Mouse (Mus musculus) limb, embryonic 13.5 days (tissue): Measurements from ENCODE around the gene Zzef1. TPM values are rescaled to one million over a fixed set of nuclear protein-coding genes. Genes with fewer than 3 reads are reported as not detected.

Experiments
- ATAC-seq: fragments of 200-750 bp; cut with Nextera tagmentation; 2 replicates; pipeline ENCODE4 v1.8.0; 2017; ENCODE audit warnings: low read depth, moderate number of reproducible peaks, moderate TSS enrichment; ENCODE audit not compliant: low FRiP score
- H3K27ac ChIP-seq: fragments of 300-500 bp; sonication (generic); 2 replicates; pipeline ENCODE4 v1.5.1; 2015; ENCODE audit warnings: inconsistent platforms, mild to moderate bottlenecking, moderate library complexity
- H3K27me3 ChIP-seq: fragments of 300-500 bp; sonication (generic); 2 replicates; pipeline ENCODE4 v1.6.1; 2015; ENCODE audit warnings: mild to moderate bottlenecking, inconsistent platforms
- H3K36me3 ChIP-seq: fragments of 300-500 bp; sonication (generic); 2 replicates; pipeline ENCODE4 v1.6.1; 2015; ENCODE audit warnings: inconsistent platforms, mild to moderate bottlenecking, moderate library complexity
- H3K4me1 ChIP-seq: fragments of 300-500 bp; sonication (generic); 2 replicates; pipeline ENCODE4 v1.6.1; 2015; ENCODE audit warnings: inconsistent platforms
- H3K4me2 ChIP-seq: fragments of 300-500 bp; sonication (generic); replicated peaks from 2 replicates; pipeline ENCODE4 v1.6.1; 2015; ENCODE audit warnings: inconsistent platforms, mild to moderate bottlenecking, moderate library complexity
- H3K4me3 ChIP-seq: fragments of 300-500 bp; sonication (generic); 2 replicates; pipeline ENCODE4 v1.5.1; 2015; ENCODE audit warnings: moderate library complexity, mild to moderate bottlenecking, inconsistent platforms
- H3K9ac ChIP-seq: fragments of 300-500 bp; sonication (generic); 2 replicates; pipeline ENCODE4 v1.6.1; 2015; ENCODE audit warnings: mild to moderate bottlenecking, inconsistent platforms
- H3K9me3 ChIP-seq: fragments of 300-500 bp; sonication (generic); 2 replicates; pipeline ENCODE4 v1.6.1; 2016; ENCODE audit warnings: inconsistent platforms
- WGBS: fragments of 180-500 bp; shearing (Covaris S2); methylation state at CpG from one replicate; pipeline ENCODE4 v1.1.7; 2015; 5-methylcytosine and 5-hydroxymethylcytosine counted together
- polyA plus RNA-seq: library from polyadenylated mRNA; unstranded; fragments of >200 nt; fragmentation: Nextera tagmentation; extraction: Ambion mirVana; gene quantifications from 2 replicates; pipeline ENCODE4 v1.2.1, GENCODE M21; 2015

Zzef1 gene
- polyA plus RNA-seq, 1 experiment from 2014 or later: 9.2 TPM

DNA sequence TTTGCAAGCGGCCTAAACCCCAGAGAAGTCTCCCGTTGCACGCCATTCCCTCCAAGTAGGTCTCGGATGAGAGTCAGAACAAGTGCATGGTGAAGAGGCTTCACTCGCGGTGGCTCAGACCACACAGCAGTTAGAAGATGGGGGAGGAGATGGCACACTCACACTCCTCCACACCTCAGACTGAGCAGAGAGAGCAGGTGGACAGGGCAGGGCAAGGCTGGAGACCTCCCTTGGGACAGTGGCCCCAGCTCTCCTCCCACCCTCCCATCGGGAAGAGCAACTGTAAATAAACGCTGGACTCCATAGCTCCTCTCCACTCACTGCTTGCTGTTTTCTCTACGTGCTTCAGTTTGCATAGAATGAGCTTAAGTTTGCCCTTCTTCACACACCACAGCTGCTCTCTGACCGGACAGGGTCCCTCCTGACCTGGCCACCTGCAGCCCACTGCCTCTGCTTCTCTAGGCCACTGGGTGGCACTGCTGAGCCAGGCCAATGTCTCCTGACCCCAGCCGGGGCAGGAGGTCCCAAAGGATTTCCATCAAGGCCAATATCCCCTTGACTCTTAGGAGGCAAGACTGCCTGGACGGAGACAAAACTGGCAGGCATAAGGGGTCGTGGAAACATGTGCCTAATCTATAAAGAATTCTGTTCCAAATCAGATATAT is 130.3 kb downstream of the Zzef1 start:
- 0 out of 2 replicates have a peak, but pooled peaks have one; percentile 24 for ATAC-seq

GRCm38 (mm10) chr11:72928516-72928915 is 132.5 kb downstream of the Zzef1 start:
- WGBS: 67% methylated on average over 2 of the region's 2 CpGs
- no peak for ATAC-seq
- no peaks in the 10 kb centered on the region for H3K27me3 ChIP-seq
- H3K27ac ChIP-seq: no peak overlapping the region
- no peak overlapping the region for H3K4me2 ChIP-seq
- H3K4me3 ChIP-seq: no peak overlapping the region
- H3K4me1 ChIP-seq: no peaks in the 10 kb centered on the region
- H3K36me3 ChIP-seq: peaks cover 27% of the 10 kb centered on the region
- H3K9ac ChIP-seq: no peak overlapping the region
- no peaks in the 10 kb centered on the region for H3K9me3 ChIP-seq

More for the DNA sequence above, 130.3 kb downstream of the Zzef1 start:
- no peak overlapping the region for H3K4me3 ChIP-seq
- H3K4me2 ChIP-seq: no peak overlapping the region
- no peak overlapping the region for H3K27ac ChIP-seq
- WGBS: 54% methylated on average over 13 of the region's 13 CpGs
- H3K27me3 ChIP-seq: no peaks in the 10 kb centered on the region
- H3K36me3 ChIP-seq: peaks cover 45% of the 10 kb centered on the region
- H3K9ac ChIP-seq: no peak overlapping the region
- H3K9me3 ChIP-seq: no peaks in the 10 kb centered on the region
- no peaks in the 10 kb centered on the region for H3K4me1 ChIP-seq

DNA sequence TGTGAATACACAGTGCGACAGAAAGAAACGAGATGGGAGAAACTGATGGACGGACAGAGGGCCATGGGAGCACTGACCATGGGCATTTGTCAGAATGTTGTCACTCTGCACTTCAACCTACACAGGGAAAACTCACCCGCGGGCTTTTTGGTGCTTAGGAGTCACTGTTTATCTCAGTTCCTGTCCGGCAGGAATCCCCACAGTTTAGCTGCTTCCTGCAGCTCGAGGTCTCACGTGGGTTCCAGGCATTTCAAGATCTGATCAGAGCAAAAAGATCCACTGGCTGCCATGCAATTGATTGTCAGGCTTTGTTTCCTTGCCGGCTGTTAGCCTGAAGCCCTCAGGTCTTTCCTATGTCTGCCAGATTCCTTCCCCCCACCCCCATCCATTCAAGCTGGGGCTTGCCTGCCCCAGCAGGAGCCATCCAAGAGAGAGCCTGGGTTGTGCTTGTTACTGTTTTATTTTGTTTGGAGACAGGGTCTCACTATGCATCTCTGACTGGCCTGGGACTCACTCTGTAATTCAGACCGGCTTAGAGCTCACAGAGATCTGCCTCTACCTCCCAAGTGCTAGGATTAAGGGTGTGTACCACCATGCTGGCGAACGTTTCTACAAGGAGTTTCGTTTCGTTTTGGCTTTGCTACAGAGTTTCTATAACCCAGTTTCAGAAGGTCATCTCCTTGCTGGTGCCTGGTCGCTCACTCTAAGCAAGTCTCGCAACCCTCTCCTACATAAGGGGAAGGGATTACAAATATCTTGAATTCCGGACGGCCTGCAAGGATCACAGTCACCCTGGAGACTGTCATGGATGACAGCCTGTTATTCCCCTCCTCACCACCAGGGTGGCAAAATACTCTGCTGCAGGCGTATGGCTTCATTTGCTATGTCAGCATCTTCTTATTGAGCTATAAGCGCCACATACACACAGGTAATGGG is 144.4 kb downstream of the Zzef1 start:
- H3K9ac ChIP-seq: no peak overlapping the region
- H3K4me2 ChIP-seq: peak overlapping the region; percentile 28; the same call in 1 of the 2 replicates
- ATAC-seq: no peak
- no peaks in the 10 kb centered on the region for H3K9me3 ChIP-seq
- peak overlapping the region; percentile 29 for H3K4me3 ChIP-seq
- no peaks in the 10 kb centered on the region for H3K4me1 ChIP-seq
- no peak overlapping the region for H3K27ac ChIP-seq
- WGBS: 46% methylated on average over 20 of the region's 20 CpGs
- H3K27me3 ChIP-seq: no peaks in the 10 kb centered on the region
- no peaks in the 10 kb centered on the region for H3K36me3 ChIP-seq

- no peaks in the 10 kb centered on the region for H3K27me3 ChIP-seq
- peaks cover 18% of the 10 kb centered on the region for H3K4me1 ChIP-seq
- no peak for ATAC-seq
- 58% methylated on average over 7 of the region's 7 CpGs for WGBS
- H3K9ac ChIP-seq: no peak overlapping the region
- H3K27ac ChIP-seq: no peak overlapping the region
- no peaks in the 10 kb centered on the region for H3K36me3 ChIP-seq
- H3K9me3 ChIP-seq: peaks cover 5% of the 10 kb centered on the region; the same call in 1 of the 2 replicates
- no peak overlapping the region for H3K4me2 ChIP-seq
- H3K4me3 ChIP-seq: no peak overlapping the region
Observed at GRCm38 (mm10) chr11:72944996-72945793, 149.2 kb downstream of the Zzef1 start.

DNA sequence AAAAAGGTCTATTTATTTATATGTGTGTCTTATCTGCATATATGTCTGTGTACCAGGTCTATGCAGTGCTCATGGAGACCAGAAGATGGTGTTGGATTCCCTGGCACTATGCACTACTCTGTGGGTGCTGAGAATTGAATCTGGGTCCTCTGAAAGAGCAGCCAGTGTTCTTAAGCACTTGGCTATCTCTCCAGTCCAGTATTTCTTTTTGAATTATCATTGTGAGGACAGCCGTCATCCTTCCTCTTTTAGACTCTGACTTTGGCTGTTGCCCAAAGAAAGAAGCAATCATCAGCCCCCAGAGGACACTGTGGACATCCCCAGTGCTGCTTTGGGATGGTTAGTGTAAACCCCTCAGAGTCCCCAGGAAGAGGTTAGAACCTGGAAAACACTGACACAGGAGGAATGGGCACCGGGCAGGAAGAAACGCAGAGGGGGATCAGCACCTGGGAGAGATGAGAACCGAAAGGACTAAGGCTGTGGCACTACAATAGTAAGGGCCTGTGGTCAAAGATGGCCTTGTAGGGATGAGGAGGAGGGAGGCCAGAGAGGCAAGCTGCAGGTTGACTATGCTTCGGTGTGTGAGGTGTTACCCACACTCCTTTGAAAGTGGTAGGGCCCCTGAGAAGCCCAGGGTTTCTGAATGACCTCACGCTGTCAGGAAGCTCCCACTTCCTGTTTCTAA is 150.0 kb downstream of the Zzef1 start:
- H3K9ac ChIP-seq: no peak overlapping the region
- H3K27ac ChIP-seq: no peak overlapping the region
- peaks cover 20% of the 10 kb centered on the region for H3K4me1 ChIP-seq
- no peak for ATAC-seq
- no peak overlapping the region for H3K4me2 ChIP-seq
- H3K4me3 ChIP-seq: no peak overlapping the region
- H3K27me3 ChIP-seq: no peaks in the 10 kb centered on the region
- peaks cover 6% of the 10 kb centered on the region; the same call in 1 of the 2 replicates for H3K9me3 ChIP-seq
- no peaks in the 10 kb centered on the region for H3K36me3 ChIP-seq
- WGBS: 50% methylated on average over 6 of the region's 6 CpGs

GRCm38 (mm10) chr11:72946560-72947119 is 150.6 kb downstream of the Zzef1 start:
- H3K27me3 ChIP-seq: no peaks in the 10 kb centered on the region
- WGBS: 47% methylated on average over 6 of the region's 6 CpGs
- no peak for ATAC-seq
- no peaks in the 10 kb centered on the region for H3K36me3 ChIP-seq
- H3K9ac ChIP-seq: no peak overlapping the region
- no peak overlapping the region for H3K27ac ChIP-seq
- peaks cover 6% of the 10 kb centered on the region; the same call in 1 of the 2 replicates for H3K9me3 ChIP-seq
- H3K4me2 ChIP-seq: no peak overlapping the region
- H3K4me1 ChIP-seq: peaks cover 24% of the 10 kb centered on the region
- no peak overlapping the region for H3K4me3 ChIP-seq

DNA sequence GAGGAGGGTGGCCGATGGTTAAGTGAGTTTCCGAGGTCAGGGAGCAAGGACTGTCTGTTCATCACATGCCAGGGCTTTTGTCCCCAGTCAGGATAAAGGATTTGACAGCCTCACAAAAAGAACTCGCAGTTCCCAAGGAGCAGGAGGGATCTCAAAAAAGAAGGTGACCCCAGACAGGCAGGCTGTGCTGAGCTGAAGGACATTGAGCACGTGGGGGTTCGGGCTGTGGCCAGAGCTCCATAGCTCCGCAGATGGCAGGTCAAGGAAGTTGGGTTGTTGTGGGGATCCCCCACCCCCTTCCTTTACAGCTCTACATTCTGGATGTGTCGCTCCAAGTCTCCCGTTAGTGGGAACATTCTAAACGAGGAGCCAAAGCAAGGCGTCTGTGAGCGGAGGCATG is 151.8 kb downstream of the Zzef1 start:
- 76% methylated on average over 11 of the region's 11 CpGs for WGBS
- H3K4me3 ChIP-seq: no peak overlapping the region
- H3K27ac ChIP-seq: no peak overlapping the region
- H3K4me1 ChIP-seq: peaks cover 36% of the 10 kb centered on the region
- H3K4me2 ChIP-seq: no peak overlapping the region
- ATAC-seq: no peak
- no peak overlapping the region for H3K9ac ChIP-seq
- H3K27me3 ChIP-seq: no peaks in the 10 kb centered on the region
- no peaks in the 10 kb centered on the region for H3K36me3 ChIP-seq
- H3K9me3 ChIP-seq: peaks cover 6% of the 10 kb centered on the region; the same call in 1 of the 2 replicates

DNA sequence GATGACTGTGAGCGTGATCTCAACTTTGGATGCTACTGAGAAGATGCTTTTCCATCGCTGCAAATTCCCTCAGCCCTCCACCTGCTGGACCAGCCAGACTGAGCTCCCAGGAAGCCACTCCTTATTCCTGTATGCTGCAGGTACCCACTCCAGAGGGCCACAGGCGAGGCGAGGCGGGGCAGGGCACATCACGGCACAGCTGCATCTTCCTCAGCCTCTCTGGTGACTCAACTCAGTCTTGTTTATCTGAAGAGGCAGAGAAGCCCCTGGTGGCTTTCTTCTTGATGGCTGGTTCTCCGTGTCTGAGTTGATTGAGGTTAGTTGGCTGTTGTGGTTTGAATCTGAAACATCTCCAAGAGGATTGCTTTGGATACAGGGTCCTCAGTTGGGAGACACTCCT is 152.2 kb downstream of the Zzef1 start:
- H3K4me1 ChIP-seq: peaks cover 40% of the 10 kb centered on the region
- WGBS: 73% methylated on average over 7 of the region's 7 CpGs
- no peak for ATAC-seq
- no peak overlapping the region for H3K4me3 ChIP-seq
- H3K36me3 ChIP-seq: no peaks in the 10 kb centered on the region
- H3K27me3 ChIP-seq: no peaks in the 10 kb centered on the region
- no peak overlapping the region for H3K9ac ChIP-seq
- H3K27ac ChIP-seq: no peak overlapping the region
- H3K9me3 ChIP-seq: peaks cover 6% of the 10 kb centered on the region; the same call in 1 of the 2 replicates
- no peak overlapping the region for H3K4me2 ChIP-seq

- 59% methylated on average over 22 of the region's 22 CpGs for WGBS
- peaks cover 6% of the 10 kb centered on the region; the same call in 1 of the 2 replicates for H3K9me3 ChIP-seq
- H3K36me3 ChIP-seq: no peaks in the 10 kb centered on the region
- no peak overlapping the region for H3K4me3 ChIP-seq
- H3K27ac ChIP-seq: no peak overlapping the region
- no peaks in the 10 kb centered on the region for H3K27me3 ChIP-seq
- no peak overlapping the region for H3K9ac ChIP-seq
- no peak overlapping the region for H3K4me2 ChIP-seq
- peaks cover 40% of the 10 kb centered on the region for H3K4me1 ChIP-seq
- no peak for ATAC-seq
Observed at GRCm38 (mm10) chr11:72951137-72952000, 155.3 kb downstream of the Zzef1 start.

- 55% methylated on average over 3 of the region's 3 CpGs for WGBS
- no peak overlapping the region for H3K4me3 ChIP-seq
- H3K4me2 ChIP-seq: no peak overlapping the region
- no peak overlapping the region for H3K9ac ChIP-seq
- H3K27ac ChIP-seq: peak overlapping the region; percentile 55; the same call in 1 of the 2 replicates
- H3K4me1 ChIP-seq: peaks cover 32% of the 10 kb centered on the region
- peaks cover 6% of the 10 kb centered on the region; the same call in 1 of the 2 replicates for H3K9me3 ChIP-seq
- no peaks in the 10 kb centered on the region for H3K36me3 ChIP-seq
- ATAC-seq: 0 out of 2 replicates have a peak, but pooled peaks have one; percentile 9
- H3K27me3 ChIP-seq: no peaks in the 10 kb centered on the region
Observed at GRCm38 (mm10) chr11:72952226-72952625, 156.2 kb downstream of the Zzef1 start.
